Mouse (Mus musculus) testis, adult 2 months (tissue): ENCODE measurements at regions not wholly inside any gene's neighbourhood (a gene's known extent, or its start where the extent isn't known, plus 50 kb on each side); places are given as distances from the start of the nearest gene placed in this dataset.

Source experiments
- H3K27ac ChIP-seq: fragments of 200-500 bp; 2 replicates; pipeline ENCODE4 v1.5.1; 2012; ENCODE audit warnings: low read depth, low read length; ENCODE audit not compliant: control insufficient read depth, insufficient read depth
- H3K27me3 ChIP-seq: fragments of 200-500 bp; 2 replicates; pipeline ENCODE4 v1.6.1; 2012; ENCODE audit warnings: mild to moderate bottlenecking, low read length, moderate library complexity; ENCODE audit not compliant: control insufficient read depth, insufficient read depth
- H3K36me3 ChIP-seq: fragments of 200-500 bp; 2 replicates; pipeline ENCODE4 v1.6.1; 2012; ENCODE audit warnings: mild to moderate bottlenecking, low read length; ENCODE audit not compliant: control insufficient read depth, insufficient read depth
- H3K4me1 ChIP-seq: fragments of 200-500 bp; 2 replicates; pipeline ENCODE4 v1.6.1; 2012; ENCODE audit warnings: low read length; ENCODE audit not compliant: control insufficient read depth, insufficient read depth
- H3K4me3 ChIP-seq: fragments of 200-500 bp; 2 replicates; pipeline ENCODE4 v1.5.1; 2012; ENCODE audit warnings: low read depth, mild to moderate bottlenecking, low read length, moderate library complexity, mixed read lengths; ENCODE audit not compliant: control insufficient read depth
- CTCF ChIP-seq: fragments of 200-500 bp; IDR thresholded peaks from 2 replicates; pipeline ENCODE4 v1.5.1; 2012; ENCODE audit warnings: low read depth, mild to moderate bottlenecking, inconsistent platforms, low read length, moderate library complexity; ENCODE audit not compliant: control insufficient read depth, insufficient read depth, insufficient replicate concordance
- POLR2A ChIP-seq: fragments of 200-500 bp; IDR thresholded peaks from 2 replicates; pipeline ENCODE4 v1.6.1; 2012; ENCODE audit warnings: low read depth, mild to moderate bottlenecking, inconsistent platforms, low read length, moderate library complexity; ENCODE audit not compliant: control insufficient read depth

GRCm38 (mm10) chr4:56387051-56387450 is 352.8 kb upstream of the Gm26657 start:
- Histone ChIP-seq H3K36me3 (no peaks in the 10 kb centered on the region), H3K27me3 (no peaks in the 10 kb centered on the region), H3K4me3 (no peak overlapping the region), H3K4me1 (no peaks in the 10 kb centered on the region), H3K27ac (no peak overlapping the region)
- TF ChIP-seq POLR2A (no peak), CTCF (no peak)

DNA sequence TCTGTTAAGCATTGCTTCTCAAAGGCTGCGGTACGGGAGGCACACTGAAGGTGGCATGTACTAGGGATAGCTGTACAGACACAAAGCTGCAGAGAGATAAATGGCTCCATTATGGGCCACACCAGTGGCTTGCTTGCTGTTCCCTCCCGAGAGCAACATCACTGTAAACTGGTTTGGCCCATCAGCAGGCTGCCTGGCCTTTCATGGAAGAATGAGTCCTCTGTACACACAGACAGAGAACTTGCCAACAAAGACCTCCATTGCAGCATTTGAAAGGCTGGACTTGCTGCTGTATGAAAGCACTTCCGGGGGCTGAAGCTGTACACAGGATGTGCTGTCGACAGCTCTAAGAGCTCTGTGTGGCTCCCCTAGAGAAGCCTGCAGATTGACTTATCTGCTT is 364.1 kb upstream of the Gm26657 start:
- H3K36me3 ChIP-seq: no peaks in the 10 kb centered on the region
- no peak overlapping the region for H3K27ac ChIP-seq
- H3K4me1 ChIP-seq: no peaks in the 10 kb centered on the region
- no peak overlapping the region for H3K4me3 ChIP-seq
- TF ChIP-seq POLR2A (no peak), CTCF (no peak)
- H3K27me3 ChIP-seq: no peaks in the 10 kb centered on the region

DNA sequence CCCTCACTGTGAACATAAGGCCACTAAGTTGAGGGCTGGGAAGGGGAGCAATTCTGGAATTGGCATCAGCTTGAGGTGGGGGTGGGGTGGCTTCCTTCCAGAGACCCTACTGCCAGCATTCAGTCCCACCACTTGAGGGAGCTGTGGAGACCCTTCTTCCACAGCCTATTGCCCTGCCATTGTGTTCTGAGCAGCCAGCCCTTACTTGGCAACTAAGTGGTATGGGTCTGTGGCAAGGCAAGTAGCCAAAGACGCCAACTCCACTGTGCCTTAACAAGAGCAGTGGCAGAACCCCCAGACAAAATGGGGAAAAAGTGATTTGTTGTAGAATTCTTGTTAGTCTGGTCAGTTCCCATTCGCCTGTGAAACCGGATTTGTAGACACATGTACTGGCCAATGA is 365.4 kb upstream of the Gm26657 start:
- TF ChIP-seq CTCF (peak; percentile 26; the same call in 1 of the 2 replicates), POLR2A (no peak)
- Histone ChIP-seq H3K4me1 (no peaks in the 10 kb centered on the region), H3K27ac (no peak overlapping the region), H3K27me3 (no peaks in the 10 kb centered on the region), H3K36me3 (no peaks in the 10 kb centered on the region), H3K4me3 (no peak overlapping the region)

DNA sequence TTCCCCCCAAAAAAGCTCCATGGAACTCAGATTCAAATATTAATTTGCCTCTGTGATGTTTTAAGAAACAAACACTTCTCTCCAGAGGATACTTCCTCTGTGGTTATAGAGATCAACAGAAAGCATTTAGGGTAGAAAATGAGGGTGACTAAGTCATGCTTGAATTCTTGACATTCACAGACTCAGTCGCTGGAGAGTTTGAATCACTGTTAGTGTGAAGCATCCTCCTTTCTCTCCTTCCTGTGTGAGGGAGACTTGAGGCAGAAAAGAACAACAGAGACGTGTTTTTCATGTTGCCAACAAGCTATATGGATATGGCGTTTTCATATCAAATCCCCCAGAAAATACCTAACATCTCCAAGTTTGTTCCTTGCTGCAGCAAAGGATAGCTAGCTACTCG is 366.1 kb upstream of the Gm26657 start:
- no peaks in the 10 kb centered on the region for H3K4me1 ChIP-seq
- H3K4me3 ChIP-seq: no peak overlapping the region
- H3K27ac ChIP-seq: no peak overlapping the region
- no peaks in the 10 kb centered on the region for H3K36me3 ChIP-seq
- TF ChIP-seq CTCF: no peak
- TF ChIP-seq POLR2A: no peak
- H3K27me3 ChIP-seq: no peaks in the 10 kb centered on the region

DNA sequence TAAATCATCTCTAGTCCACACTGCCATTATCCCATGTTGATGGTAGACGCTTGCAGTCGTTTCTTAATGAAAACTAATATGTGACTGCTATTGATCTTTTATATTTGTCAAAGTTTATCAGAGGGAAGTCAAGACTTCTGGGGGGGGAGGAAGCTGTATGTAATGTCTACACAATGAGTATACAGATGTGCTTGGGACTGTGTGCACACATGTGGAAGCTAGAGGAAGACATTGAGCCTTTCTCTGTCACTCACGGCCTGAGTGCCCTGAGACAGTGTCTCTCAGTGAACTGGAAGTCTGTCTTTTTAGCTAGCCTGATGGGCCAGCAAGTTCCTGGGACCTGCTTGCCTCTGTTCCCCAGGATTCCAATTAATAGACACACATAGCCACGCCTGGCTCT is 366.7 kb upstream of the Gm26657 start:
- Histone ChIP-seq H3K36me3 (no peaks in the 10 kb centered on the region), H3K27ac (no peak overlapping the region), H3K27me3 (no peaks in the 10 kb centered on the region), H3K4me1 (no peaks in the 10 kb centered on the region), H3K4me3 (no peak overlapping the region)
- TF ChIP-seq CTCF (no peak), POLR2A (no peak)

DNA sequence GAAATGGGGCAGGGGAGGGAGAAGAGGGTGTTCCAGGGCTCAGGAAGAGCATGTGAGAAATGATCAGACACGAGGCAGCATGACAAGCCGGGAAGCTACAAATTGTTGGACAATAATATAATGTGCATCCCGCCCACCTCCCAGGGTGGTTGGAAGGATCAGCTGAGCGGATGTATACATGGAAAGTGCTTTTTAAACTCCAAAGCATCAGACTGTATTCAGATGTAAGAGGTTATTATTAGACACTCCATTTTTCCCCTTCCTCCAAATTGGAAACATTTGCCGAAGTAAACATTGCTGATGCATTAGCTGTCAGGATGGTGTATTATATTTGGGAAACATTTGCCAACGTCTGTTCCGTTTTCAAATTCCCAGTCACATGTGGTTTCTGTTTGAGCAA is 367.2 kb upstream of the Gm26657 start:
- H3K4me3 ChIP-seq: no peak overlapping the region
- no peaks in the 10 kb centered on the region for H3K4me1 ChIP-seq
- no peak overlapping the region for H3K27ac ChIP-seq
- TF ChIP-seq POLR2A (no peak), CTCF (no peak)
- H3K27me3 ChIP-seq: no peaks in the 10 kb centered on the region
- no peaks in the 10 kb centered on the region for H3K36me3 ChIP-seq

DNA sequence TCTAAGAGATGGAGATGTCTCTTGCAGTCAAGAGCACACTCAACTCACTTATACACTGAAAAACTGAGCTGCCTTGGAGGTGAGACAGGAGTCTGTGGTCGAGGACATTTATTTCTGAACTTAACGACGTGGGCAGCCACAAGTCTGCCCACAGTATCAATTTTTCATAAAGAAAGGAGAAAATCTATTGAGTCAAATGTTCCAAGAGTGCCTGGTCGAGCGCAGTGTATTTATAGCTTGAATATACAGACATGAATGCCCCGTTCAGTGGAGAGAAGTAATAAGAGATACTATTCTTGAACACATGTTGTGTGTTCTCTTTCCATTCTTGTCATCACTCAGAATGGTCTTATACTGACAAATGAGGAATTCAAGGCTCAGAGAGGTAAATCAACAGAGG is 375.3 kb upstream of the Gm26657 start:
- no peaks in the 10 kb centered on the region for H3K4me1 ChIP-seq
- no peak overlapping the region for H3K27ac ChIP-seq
- TF ChIP-seq POLR2A (no peak), CTCF (no peak)
- H3K4me3 ChIP-seq: no peak overlapping the region
- H3K27me3 ChIP-seq: no peaks in the 10 kb centered on the region
- no peaks in the 10 kb centered on the region for H3K36me3 ChIP-seq

DNA sequence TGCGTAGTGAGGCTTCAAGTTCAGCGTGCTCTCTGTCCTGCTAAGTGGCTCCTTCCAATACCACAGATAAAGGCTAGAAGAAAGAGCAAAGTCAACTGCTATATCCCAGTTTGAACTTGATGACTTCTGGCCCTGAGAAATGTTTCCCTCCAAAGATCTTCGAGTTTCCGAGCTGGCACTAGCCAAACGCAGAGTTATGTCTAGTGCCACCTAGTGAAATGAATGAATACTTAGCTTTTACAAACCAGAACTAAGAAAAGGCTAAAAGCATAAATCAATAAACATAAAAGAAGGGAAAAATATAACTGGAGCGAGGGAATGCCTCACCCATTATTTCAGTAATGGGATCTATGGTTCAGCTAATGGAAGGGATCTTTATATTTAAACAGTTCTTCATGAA is 377.7 kb upstream of the Gm26657 start:
- no peaks in the 10 kb centered on the region for H3K4me1 ChIP-seq
- TF ChIP-seq CTCF: no peak
- no peak for TF ChIP-seq POLR2A
- H3K4me3 ChIP-seq: no peak overlapping the region
- H3K27me3 ChIP-seq: no peaks in the 10 kb centered on the region
- H3K36me3 ChIP-seq: no peaks in the 10 kb centered on the region
- no peak overlapping the region for H3K27ac ChIP-seq
